Mouse (Mus musculus): ENCODE data around the gene Ehd1.

Gene Ehd1

GRCm38 (mm10) chr19:6260946-6261345 lies 15.6 kb upstream of the Ehd1 start:
- DNase-seq (ENCODE audit: low spot score): no peak

- no peak for DNase-seq (ENCODE audit: low spot score)
These were observed 15.1 kb upstream of the Ehd1 start for GRCm38 (mm10) chr19:6261379-6261778.

GRCm38 (mm10) chr19:6262222-6262621 lies 14.3 kb upstream of the Ehd1 start:
- DNase-seq (ENCODE audit: low spot score): no peak

- no peak for DNase-seq (ENCODE audit: low spot score)
These were observed 13.6 kb upstream of the Ehd1 start for GRCm38 (mm10) chr19:6262839-6263433.

GRCm38 (mm10) chr19:6264200-6264599 lies 12.3 kb upstream of the Ehd1 start:
- no peak for DNase-seq (ENCODE audit: low spot score)

- no peak for DNase-seq (ENCODE audit: low spot score)
These were observed 11.6 kb upstream of the Ehd1 start for GRCm38 (mm10) chr19:6264945-6265344.

GRCm38 (mm10) chr19:6265727-6266182 lies 10.8 kb upstream of the Ehd1 start:
- no peak for DNase-seq (ENCODE audit: low spot score)

GRCm38 (mm10) chr19:6267306-6268169 lies 9.0 kb upstream of the Ehd1 start:
- DNase-seq (ENCODE audit: low spot score): no peak

GRCm38 (mm10) chr19:6268170-6268528 lies 8.4 kb upstream of the Ehd1 start:
- peak; percentile 77 for DNase-seq (ENCODE audit: low spot score)

GRCm38 (mm10) chr19:6268670-6269132 lies 7.8 kb upstream of the Ehd1 start:
- DNase-seq (ENCODE audit: low spot score): no peak

GRCm38 (mm10) chr19:6269798-6270475 lies 6.6 kb upstream of the Ehd1 start:
- DNase-seq (ENCODE audit: low spot score): no peak

- DNase-seq (ENCODE audit: low spot score): no peak
These were observed 5.9 kb upstream of the Ehd1 start for GRCm38 (mm10) chr19:6270661-6271060.

GRCm38 (mm10) chr19:6271206-6271605 lies 5.3 kb upstream of the Ehd1 start:
- no peak for DNase-seq (ENCODE audit: low spot score)

- DNase-seq (ENCODE audit: low spot score): no peak
These were observed 4.5 kb upstream of the Ehd1 start for GRCm38 (mm10) chr19:6272053-6272452.

GRCm38 (mm10) chr19:6272738-6273137 lies 3.8 kb upstream of the Ehd1 start:
- peak; percentile 54 for DNase-seq (ENCODE audit: low spot score)

- DNase-seq (ENCODE audit: low spot score): no peak
These were observed 2.9 kb upstream of the Ehd1 start for GRCm38 (mm10) chr19:6273592-6273991.

GRCm38 (mm10) chr19:6273998-6274608 lies 2.4 kb upstream of the Ehd1 start:
- no peak for DNase-seq (ENCODE audit: low spot score)

GRCm38 (mm10) chr19:6275740-6276389 lies 660 bp upstream of the Ehd1 start:
- no peak for DNase-seq (ENCODE audit: low spot score)

GRCm38 (mm10) chr19:6277661-6278438 lies 1.3 kb downstream of the Ehd1 start:
- no peak for DNase-seq (ENCODE audit: low spot score)

- no peak for DNase-seq (ENCODE audit: low spot score)
These were observed 2.0 kb downstream of the Ehd1 start for GRCm38 (mm10) chr19:6278439-6279073.

All from layer of hippocampus, adult 9-10 months (tissue).